Mouse (Mus musculus) olfactory bulb, adult 2 months (tissue): ENCODE results near the gene Smchd1.

ENCODE experiments used
- CTCF ChIP-seq: fragments of 200-500 bp; IDR thresholded peaks from 2 replicates; pipeline ENCODE4 v1.5.1; 2012; ENCODE audit warnings: low read depth, mild to moderate bottlenecking, low read length, moderate library complexity; ENCODE audit not compliant: insufficient read depth
- POLR2A ChIP-seq: fragments of 200-500 bp; IDR thresholded peaks from 2 replicates; pipeline ENCODE4 v1.6.1; 2012; ENCODE audit warnings: mild to moderate bottlenecking, low read depth, low read length, moderate library complexity; ENCODE audit not compliant: insufficient read depth

DNA sequence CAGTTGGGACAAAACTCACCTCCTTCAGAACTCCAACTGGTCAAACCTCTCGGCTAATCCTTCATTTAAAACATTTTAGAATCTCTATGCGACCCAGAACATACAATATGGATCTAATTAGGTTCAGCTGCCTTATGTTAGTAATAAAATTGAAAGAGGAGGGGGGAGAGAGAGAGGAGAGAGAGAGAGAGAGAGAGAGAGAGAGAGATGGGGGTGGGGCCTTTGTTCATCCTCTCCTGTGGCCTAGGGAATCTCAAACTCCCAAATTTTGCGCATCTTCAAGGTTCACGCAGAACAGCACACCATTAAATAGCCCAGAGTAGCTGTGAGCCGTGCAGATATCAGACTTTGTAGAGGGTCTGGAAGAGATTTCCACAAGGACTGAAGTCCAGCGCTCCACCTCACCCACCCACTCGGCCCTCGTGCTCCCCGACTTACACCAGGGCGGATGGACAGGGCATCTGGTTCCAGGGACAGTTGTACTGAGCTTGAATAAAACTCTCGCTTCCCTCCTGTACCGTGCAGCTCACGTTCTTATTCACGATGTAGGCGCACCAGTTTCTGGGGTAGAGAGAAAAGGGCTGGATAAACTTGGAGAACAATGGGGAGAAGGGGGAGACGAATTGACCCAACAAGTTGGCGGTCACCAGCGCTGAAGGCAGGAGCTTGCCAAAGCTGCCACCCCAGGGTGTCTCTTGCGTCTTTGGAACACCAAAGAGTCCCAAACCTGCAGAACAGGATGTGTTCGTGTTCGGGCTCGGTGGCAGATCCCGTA lies 165.2 kb downstream of the Smchd1 start:
- TF ChIP-seq CTCF, result no peak
- TF ChIP-seq POLR2A, result no peak
